Mouse (Mus musculus) hindbrain, postnatal 0 days (tissue): ENCODE measurements around the gene Ccer2. TPM values are rescaled to one million over a fixed set of nuclear protein-coding genes. Genes with fewer than 3 reads are reported as not detected.
A peak's percentile ranks its signal among the peaks of the same experiment; 100 is the strongest.

Source experiments
- ATAC-seq: fragments of 200-750 bp; cut with Nextera tagmentation; 2 replicates; pipeline ENCODE4 v1.8.0; 2017; ENCODE audit warnings: mild to moderate bottlenecking, moderate TSS enrichment, moderate library complexity
- DNase-seq: peaks from one replicate; pipeline ENCODE4 v3.0.0-alpha.2; 2015; ENCODE audit warnings: low spot score
- H3K27ac ChIP-seq: fragments of 300-500 bp; sonication (generic); 2 replicates; pipeline ENCODE4 v1.5.1; 2014; ENCODE audit warnings: mild to moderate bottlenecking
- H3K27me3 ChIP-seq: fragments of 300-500 bp; sonication (generic); 2 replicates; pipeline ENCODE4 v1.6.1; 2014; ENCODE audit warnings: low read length, mixed read lengths; ENCODE audit not compliant: insufficient read depth
- H3K36me3 ChIP-seq: fragments of 300-500 bp; sonication (generic); 2 replicates; pipeline ENCODE4 v1.6.1; 2014; ENCODE audit warnings: low read length, mixed read lengths; ENCODE audit not compliant: insufficient read depth
- H3K4me1 ChIP-seq: fragments of 300-500 bp; sonication (generic); 2 replicates; pipeline ENCODE4 v1.6.1; 2014; ENCODE audit warnings: antibody characterized with exemption, low read length, mixed read lengths; ENCODE audit not compliant: insufficient read depth
- H3K4me2 ChIP-seq: fragments of 300-500 bp; sonication (generic); 2 replicates; pipeline ENCODE4 v1.6.1; 2014; ENCODE audit warnings: low read depth, mild to moderate bottlenecking, low read length, moderate library complexity, mixed read lengths
- H3K4me3 ChIP-seq: fragments of 300-500 bp; sonication (generic); 2 replicates; pipeline ENCODE4 v1.5.1; 2014; ENCODE audit warnings: low read length
- H3K9ac ChIP-seq: fragments of 300-500 bp; sonication (generic); replicated peaks from 2 replicates; pipeline ENCODE4 v1.6.1; 2014; ENCODE audit warnings: mild to moderate bottlenecking, low read length, moderate library complexity, mixed read lengths
- H3K9me3 ChIP-seq: fragments of 300-500 bp; sonication (generic); 2 replicates; pipeline ENCODE4 v1.6.1; 2016; ENCODE audit warnings: low read length, mixed read lengths
- CTCF ChIP-seq: IDR thresholded peaks from 2 replicates; pipeline ENCODE4 v1.5.1; 2016; ENCODE audit warnings: antibody characterized with exemption, control low read depth, low read depth
- WGBS: fragments of 180-500 bp; shearing (Covaris S2); extraction: QIAGEN DNeasy Blood & Tissue Kit; methylation state at CpG from one replicate; pipeline ENCODE4 v1.1.7; 2014; 5-methylcytosine and 5-hydroxymethylcytosine counted together
- polyA plus RNA-seq: library from polyadenylated mRNA; unstranded; fragments of >200 nt; fragmentation: Nextera tagmentation; extraction: Ambion mirVana; gene quantifications from 2 replicates; pipeline ENCODE4 v1.2.1, GENCODE M21; 2015
- total RNA-seq: library from RNA; depleted of rRNA; stranded (reverse); fragments of >200 nt; gene quantifications from 2 replicates; pipeline ENCODE4 v1.2.3, GENCODE M21; 2014

Ccer2 gene
- total and polyA plus RNA-seq, 2 experiments from 2014 or later = 1.4 TPM; not detected in 1

DNA sequence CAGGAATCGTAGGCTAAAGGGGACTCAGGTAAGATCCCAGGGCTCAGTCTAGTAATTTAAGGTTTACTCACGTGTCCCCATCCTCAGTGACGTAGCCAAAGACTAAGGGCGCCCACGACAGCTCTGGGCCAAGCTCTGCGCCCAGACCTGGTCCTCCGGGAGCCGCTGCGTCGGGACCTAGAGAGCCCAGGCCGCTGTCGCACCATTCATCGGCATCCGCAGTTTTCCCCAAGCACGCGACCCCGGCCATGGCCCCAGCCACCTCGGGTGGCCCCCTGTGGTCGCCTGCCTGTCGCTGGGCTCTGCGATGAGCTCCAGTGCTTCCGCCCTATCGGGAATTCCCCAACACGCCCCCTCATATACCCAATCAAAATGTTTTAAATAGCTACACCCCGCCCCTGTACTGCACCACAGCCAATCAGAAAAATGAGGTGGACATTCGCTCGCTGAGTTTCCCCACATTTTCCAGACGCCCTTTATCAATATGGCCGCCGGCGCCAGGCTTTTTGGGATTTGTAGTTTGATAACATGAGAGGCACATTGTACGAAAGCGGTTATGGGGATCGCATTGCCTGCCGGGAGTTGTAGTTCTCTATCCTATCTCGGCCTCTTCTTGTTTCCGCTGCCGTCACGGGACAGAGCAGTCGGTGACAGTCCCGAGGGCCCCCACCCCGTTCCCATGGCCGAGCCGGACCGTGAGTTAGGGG is 10.4 kb downstream of the Ccer2 start, which contains the start of gene Sirt2:
Gene Sirt2 (plus strand): TSS at position 563 of the 707 bp plus-strand sequence.
- DNase-seq (peak; percentile 99), ATAC-seq (peak; percentile 99)
- peak within 1 kb of the TSS; percentile 69 for H3K9ac ChIP-seq
- H3K4me3 ChIP-seq = peak within 1 kb of the TSS; percentile 81
- peaks cover 8% of the 10 kb centered on the region; the same call in 1 of the 2 replicates for H3K36me3 ChIP-seq
- peaks cover 16% of the 10 kb centered on the region for H3K4me1 ChIP-seq
- no peaks in the 10 kb centered on the region for H3K9me3 ChIP-seq
- WGBS = under 1% methylated on average over 45 of the region's 45 CpGs
- no peaks in the 10 kb centered on the region for H3K27me3 ChIP-seq
- H3K4me2 ChIP-seq = peak within 1 kb of the TSS; percentile 76
- TF ChIP-seq CTCF = peak; percentile 19; the same call in 1 of the 2 replicates
- peak within 1 kb of the TSS; percentile 68; the same call in 1 of the 2 replicates for H3K27ac ChIP-seq

- Histone ChIP-seq H3K36me3 (peaks cover 2% of the 10 kb centered on the region; the same call in 1 of the 2 replicates), H3K4me3 (peak overlapping the region; percentile 81), H3K4me1 (peaks cover 16% of the 10 kb centered on the region), H3K4me2 (peak overlapping the region; percentile 70), H3K9me3 (no peaks in the 10 kb centered on the region), H3K9ac (peak overlapping the region; percentile 67), H3K27ac (no peak overlapping the region), H3K27me3 (no peaks in the 10 kb centered on the region)
- ATAC-seq (no peak; the same call in 1 of the 2 replicates), DNase-seq (peak; percentile 33)
- WGBS = 1% methylated on average over 14 of the region's 14 CpGs
- TF ChIP-seq CTCF = no peak
These were observed 10.9 kb downstream of the Ccer2 start for GRCm38 (mm10) chr7:28766910-28767309.

- Histone ChIP-seq H3K9me3 (no peaks in the 10 kb centered on the region), H3K4me2 (peak within 1 kb of the TSS; percentile 76), H3K4me3 (peak within 1 kb of the TSS; percentile 81), H3K27ac (no peak within 1 kb of the TSS), H3K9ac (peak within 1 kb of the TSS; percentile 69), H3K36me3 (no peaks in the 10 kb centered on the region; the same call in 1 of the 2 replicates), H3K27me3 (no peaks in the 10 kb centered on the region), H3K4me1 (peaks cover 16% of the 10 kb centered on the region)
- 68% methylated on average over 7 of the region's 7 CpGs for WGBS
- ATAC-seq (no peak), DNase-seq (no peak)
- TF ChIP-seq CTCF = no peak
These were observed 11.5 kb downstream of the Ccer2 start, which contains the start of gene Nfkbib for GRCm38 (mm10) chr7:28767462-28767965. Nfkbib (minus strand) TSS chr7:28767512.

DNA sequence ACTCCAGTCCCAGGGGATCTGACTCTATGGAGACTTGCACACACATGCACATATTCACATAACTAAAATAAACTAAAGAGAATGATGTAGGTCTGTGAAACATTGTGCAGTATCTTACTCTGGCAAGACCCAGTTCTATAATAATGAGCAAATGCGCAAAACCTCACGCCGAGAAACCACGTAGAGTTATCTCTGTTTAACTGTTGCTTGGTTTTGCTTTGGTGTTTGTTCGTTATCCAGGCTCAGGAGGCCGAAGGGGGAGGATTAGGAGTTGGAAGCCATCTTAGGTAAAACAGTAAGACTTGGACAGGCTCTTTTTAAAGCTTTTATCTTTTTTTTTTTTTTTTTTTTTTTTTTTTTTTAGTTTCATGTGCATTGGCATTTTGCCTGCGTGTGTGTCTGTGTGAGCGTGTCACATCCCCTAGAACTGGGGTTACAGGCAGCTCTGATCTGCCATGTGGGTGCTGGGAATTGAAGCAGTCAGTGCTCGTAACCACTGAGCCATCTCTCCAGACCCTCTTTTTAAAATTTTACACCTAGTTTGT is 13.5 kb downstream of the Ccer2 start:
- no peaks in the 10 kb centered on the region for H3K27me3 ChIP-seq
- 85% methylated on average over 9 of the region's 9 CpGs for WGBS
- H3K9me3 ChIP-seq = no peaks in the 10 kb centered on the region
- no peak for ATAC-seq
- H3K36me3 ChIP-seq = no peaks in the 10 kb centered on the region
- no peak for TF ChIP-seq CTCF
- no peak overlapping the region for H3K4me3 ChIP-seq
- H3K9ac ChIP-seq = no peak overlapping the region
- peaks cover 21% of the 10 kb centered on the region for H3K4me1 ChIP-seq
- H3K27ac ChIP-seq = no peak overlapping the region
- H3K4me2 ChIP-seq = no peak overlapping the region
- DNase-seq = no peak

DNA sequence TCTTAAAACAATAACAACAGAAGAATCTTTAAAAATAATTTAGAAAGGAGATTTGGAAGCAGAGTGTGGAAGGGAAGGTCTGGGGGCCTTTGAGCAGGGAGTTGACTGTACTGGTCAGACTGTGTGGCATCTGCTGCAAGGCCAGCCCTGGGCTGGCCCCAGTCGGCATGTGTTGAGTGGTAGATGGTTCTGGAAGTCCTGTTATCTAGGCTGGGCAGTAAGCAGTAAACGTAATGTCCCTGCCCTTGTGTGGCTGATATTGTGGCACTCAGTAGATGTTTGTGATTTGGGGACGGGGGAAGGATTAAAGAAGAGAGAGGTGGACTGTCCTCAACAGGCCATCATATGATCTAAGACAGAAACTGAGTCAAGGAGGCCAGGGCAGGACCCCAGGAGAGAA is 14.3 kb downstream of the Ccer2 start:
- no peak for TF ChIP-seq CTCF
- Histone ChIP-seq H3K4me3 (no peak overlapping the region), H3K36me3 (no peaks in the 10 kb centered on the region), H3K9me3 (no peaks in the 10 kb centered on the region), H3K27ac (no peak overlapping the region), H3K27me3 (no peaks in the 10 kb centered on the region), H3K4me1 (peaks cover 14% of the 10 kb centered on the region), H3K4me2 (no peak overlapping the region), H3K9ac (no peak overlapping the region)
- WGBS = 90% methylated on average over 3 of the region's 3 CpGs
- DNase-seq = no peak
- no peak for ATAC-seq

GRCm38 (mm10) chr7:28771867-28772266 is 15.9 kb downstream of the Ccer2 start:
- H3K4me1 ChIP-seq = peaks cover 9% of the 10 kb centered on the region
- H3K36me3 ChIP-seq = no peaks in the 10 kb centered on the region
- no peak overlapping the region for H3K9ac ChIP-seq
- no peak overlapping the region for H3K27ac ChIP-seq
- H3K4me2 ChIP-seq = no peak overlapping the region
- ATAC-seq (no peak), DNase-seq (no peak)
- TF ChIP-seq CTCF = no peak
- H3K4me3 ChIP-seq = no peak overlapping the region
- H3K9me3 ChIP-seq = no peaks in the 10 kb centered on the region
- no peaks in the 10 kb centered on the region for H3K27me3 ChIP-seq
- WGBS = 72% methylated on average over 11 of the region's 11 CpGs
